Mouse (Mus musculus): ENCODE results near the gene Gpd1. TPM values are rescaled to one million over a fixed set of nuclear protein-coding genes. Genes with fewer than 3 reads are reported as not detected.
"Not testable (repeated sequence)": the region's sequence is repeated elsewhere in the genome, so short reads cannot be mapped to it uniquely, and the experiment has no call there.

The Gpd1 gene
- total and polyA plus RNA-seq, 2 experiments from 2014 or later = 1.2 to 2.8 TPM

DNA sequence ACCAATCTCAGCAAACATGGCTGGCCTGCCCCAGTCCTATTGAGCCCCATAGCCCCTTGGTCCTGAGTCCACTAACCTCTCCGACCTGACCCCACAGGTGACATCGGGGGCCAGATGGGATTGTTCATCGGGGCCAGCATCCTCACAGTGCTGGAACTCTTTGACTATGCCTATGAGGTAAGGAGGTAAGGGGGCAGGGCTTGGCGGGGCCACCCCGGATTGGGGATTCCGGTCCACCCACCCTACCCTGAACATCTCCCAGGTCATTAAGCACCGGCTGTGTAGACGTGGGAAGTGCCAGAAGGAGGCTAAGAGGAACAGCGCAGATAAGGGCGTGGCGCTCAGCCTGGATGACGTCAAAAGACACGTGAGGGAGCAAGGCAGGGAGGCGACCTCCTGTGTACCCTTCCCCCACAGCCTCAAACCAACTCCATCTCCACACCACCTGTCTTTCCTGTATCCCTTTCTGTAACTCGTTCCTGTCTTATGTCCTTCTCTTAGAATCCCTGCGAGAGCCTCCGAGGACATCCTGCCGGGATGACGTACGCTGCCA lies 18.7 kb upstream of the Gpd1 start:
- ATAC-seq (ENCODE audit: low FRiP score) (no peak), DNase-seq (ENCODE audit: low spot score) (no peak)
- H3K27ac ChIP-seq (ENCODE audit: low read depth, low read length) = no peak overlapping the region
- no peak overlapping the region for H3K4me3 ChIP-seq (ENCODE audit: low read depth, low read length)
- no peak overlapping the region for H3K4me2 ChIP-seq (ENCODE audit: low read depth, low read length, poor library complexity, severe bottlenecking)
- no peak for TF ChIP-seq CTCF (IDR thresholded peaks at IDR 0.05)
- no peaks in the 10 kb centered on the region for H3K27me3 ChIP-seq (ENCODE audit: insufficient read depth, low read length)
- H3K9me3 ChIP-seq (ENCODE audit: low read length) = no peaks in the 10 kb centered on the region
- no peak overlapping the region for H3K9ac ChIP-seq (replicated peaks; ENCODE audit: low read length, poor library complexity, severe bottlenecking)
- peaks cover 42% of the 10 kb centered on the region for H3K36me3 ChIP-seq (ENCODE audit: insufficient read depth, low read length)
- peaks cover 6% of the 10 kb centered on the region for H3K4me1 ChIP-seq (ENCODE audit: insufficient read depth, low read length)
- 40% methylated on average over 20 of the region's 20 CpGs for WGBS

DNA sequence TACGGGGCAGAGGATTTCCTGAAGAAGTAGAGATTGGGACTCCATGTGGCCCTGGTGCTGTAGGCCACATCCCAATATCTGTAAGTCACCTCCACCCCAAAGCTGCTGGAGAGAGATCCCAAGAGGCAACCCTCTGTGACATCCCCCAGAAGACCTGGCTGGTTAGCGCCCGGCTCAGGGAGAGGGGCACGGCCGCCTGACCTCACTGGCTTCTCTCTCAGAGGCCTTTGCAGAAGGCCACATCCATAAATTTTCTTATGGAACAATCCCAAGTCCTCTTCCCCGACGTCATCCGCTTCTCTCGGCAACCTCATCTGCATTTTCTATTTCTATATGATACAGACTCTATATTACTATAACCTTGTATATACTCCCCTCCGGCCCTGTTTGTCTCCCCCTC lies 17.6 kb upstream of the Gpd1 start:
- 85% methylated on average over 10 of the region's 10 CpGs for WGBS
- H3K36me3 ChIP-seq (ENCODE audit: insufficient read depth, low read length) = peaks cover 45% of the 10 kb centered on the region
- ATAC-seq (ENCODE audit: low FRiP score) (no peak), DNase-seq (ENCODE audit: low spot score) (no peak)
- H3K27ac ChIP-seq (ENCODE audit: low read depth, low read length) = no peak overlapping the region
- H3K4me3 ChIP-seq (ENCODE audit: low read depth, low read length) = no peak overlapping the region
- H3K27me3 ChIP-seq (ENCODE audit: insufficient read depth, low read length) = no peaks in the 10 kb centered on the region
- H3K4me1 ChIP-seq (ENCODE audit: insufficient read depth, low read length) = peaks cover 15% of the 10 kb centered on the region
- no peak for TF ChIP-seq CTCF (IDR thresholded peaks at IDR 0.05)
- H3K9ac ChIP-seq (replicated peaks; ENCODE audit: low read length, poor library complexity, severe bottlenecking) = no peak overlapping the region
- H3K4me2 ChIP-seq (ENCODE audit: low read depth, low read length, poor library complexity, severe bottlenecking) = no peak overlapping the region
- no peaks in the 10 kb centered on the region for H3K9me3 ChIP-seq (ENCODE audit: low read length)

DNA sequence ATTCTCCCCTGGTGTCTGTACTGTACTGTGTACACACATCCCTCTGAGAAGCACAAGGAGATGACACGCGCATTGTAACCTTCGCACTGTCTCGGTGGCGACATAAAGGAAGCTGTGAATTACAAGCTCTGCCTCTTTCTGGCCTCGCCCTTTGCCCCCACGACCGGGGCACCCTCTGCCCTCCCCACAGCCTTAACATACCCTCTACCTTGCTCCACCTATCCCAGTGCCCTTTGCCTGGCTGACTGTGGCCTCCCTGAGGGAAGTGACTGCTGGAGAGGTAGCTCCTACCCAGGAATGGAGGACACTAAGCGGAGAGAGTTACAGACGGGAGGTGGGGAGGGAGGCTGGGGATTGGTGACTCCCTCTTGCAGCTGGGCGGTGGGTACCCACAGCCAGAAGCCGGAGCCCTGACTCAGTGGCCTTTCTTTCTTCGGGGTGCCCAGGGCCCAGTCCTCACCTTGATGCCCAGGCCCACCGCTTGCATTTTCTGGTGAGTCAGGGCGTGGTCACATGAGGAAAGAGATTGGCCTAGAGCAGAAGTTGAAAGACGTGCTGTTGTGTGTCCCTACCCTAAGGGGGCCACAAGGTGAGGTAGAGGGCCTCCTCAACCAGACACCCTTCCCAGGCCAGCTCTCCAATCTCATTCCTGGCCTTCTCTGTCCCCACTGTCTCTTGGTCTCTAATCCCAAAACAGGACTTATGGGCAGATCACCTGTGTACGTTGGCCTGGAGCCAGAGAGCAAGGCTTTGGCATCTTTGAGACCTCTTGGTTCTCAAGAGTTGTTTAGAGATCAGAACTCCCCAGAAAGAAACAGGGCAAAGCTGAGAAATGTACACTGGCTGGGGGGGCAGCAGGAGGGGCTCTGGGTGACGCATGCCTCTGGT lies 16.9 kb upstream of the Gpd1 start:
- 90% methylated on average over 18 of the region's 18 CpGs for WGBS

DNA sequence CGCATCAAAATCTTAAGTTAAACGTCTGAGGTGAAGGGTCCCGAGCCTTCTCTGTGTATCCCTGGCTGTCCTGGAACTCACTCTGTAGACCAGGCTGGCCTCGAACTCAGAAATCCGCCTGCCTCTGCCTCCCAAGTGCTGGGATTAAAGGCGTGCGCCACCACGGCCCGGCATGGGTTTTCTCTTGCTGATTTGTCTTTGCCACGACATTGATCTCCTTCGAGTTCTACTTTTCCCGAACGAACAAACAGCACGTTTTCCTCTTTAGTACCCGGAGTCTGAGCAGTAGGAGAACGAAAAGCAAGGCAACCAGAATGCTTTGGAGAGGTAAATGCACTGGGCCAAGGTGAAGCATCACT lies 15.7 kb upstream of the Gpd1 start:
- peak overlapping the region; percentile 96 for H3K27ac ChIP-seq (ENCODE audit: low read depth, low read length)
- not testable (repeated sequence) for H3K9me3 ChIP-seq (ENCODE audit: low read length); ATAC-seq (ENCODE audit: low FRiP score); DNase-seq (ENCODE audit: low spot score); H3K27me3 ChIP-seq (ENCODE audit: insufficient read depth, low read length)
- H3K9ac ChIP-seq (replicated peaks; ENCODE audit: low read length, poor library complexity, severe bottlenecking) = 0 out of 2 replicates have a peak overlapping the region, but pooled peaks have one; percentile 98
- WGBS = 49% methylated on average over 16 of the region's 16 CpGs
- H3K4me3 ChIP-seq (ENCODE audit: low read depth, low read length) = peak overlapping the region; percentile 93
- peak overlapping the region; percentile 25 for H3K4me2 ChIP-seq (ENCODE audit: low read depth, low read length, poor library complexity, severe bottlenecking)
- H3K4me1 ChIP-seq (ENCODE audit: insufficient read depth, low read length) = peaks cover 15% of the 10 kb centered on the region
- peaks cover 37% of the 10 kb centered on the region for H3K36me3 ChIP-seq (ENCODE audit: insufficient read depth, low read length)

More for the DNA sequence above, 16.9 kb upstream of the Gpd1 start:
- no peak for TF ChIP-seq CTCF (IDR thresholded peaks at IDR 0.05)
- DNase-seq (ENCODE audit: low spot score) = no peak
- H3K9ac ChIP-seq (replicated peaks; ENCODE audit: low read length, poor library complexity, severe bottlenecking) = no peak overlapping the region
- H3K36me3 ChIP-seq (ENCODE audit: insufficient read depth, low read length) = peaks cover 40% of the 10 kb centered on the region
- no peak for ATAC-seq (ENCODE audit: low FRiP score)
- H3K4me2 ChIP-seq (ENCODE audit: low read depth, low read length, poor library complexity, severe bottlenecking) = no peak overlapping the region
- no peaks in the 10 kb centered on the region for H3K9me3 ChIP-seq (ENCODE audit: low read length)
- no peak overlapping the region for H3K4me3 ChIP-seq (ENCODE audit: low read depth, low read length)
- H3K27me3 ChIP-seq (ENCODE audit: insufficient read depth, low read length) = no peaks in the 10 kb centered on the region
- H3K4me1 ChIP-seq (ENCODE audit: insufficient read depth, low read length) = peaks cover 15% of the 10 kb centered on the region
- H3K27ac ChIP-seq (ENCODE audit: low read depth, low read length) = 0 out of 2 replicates have a peak overlapping the region, but pooled peaks have one; percentile 96

DNA sequence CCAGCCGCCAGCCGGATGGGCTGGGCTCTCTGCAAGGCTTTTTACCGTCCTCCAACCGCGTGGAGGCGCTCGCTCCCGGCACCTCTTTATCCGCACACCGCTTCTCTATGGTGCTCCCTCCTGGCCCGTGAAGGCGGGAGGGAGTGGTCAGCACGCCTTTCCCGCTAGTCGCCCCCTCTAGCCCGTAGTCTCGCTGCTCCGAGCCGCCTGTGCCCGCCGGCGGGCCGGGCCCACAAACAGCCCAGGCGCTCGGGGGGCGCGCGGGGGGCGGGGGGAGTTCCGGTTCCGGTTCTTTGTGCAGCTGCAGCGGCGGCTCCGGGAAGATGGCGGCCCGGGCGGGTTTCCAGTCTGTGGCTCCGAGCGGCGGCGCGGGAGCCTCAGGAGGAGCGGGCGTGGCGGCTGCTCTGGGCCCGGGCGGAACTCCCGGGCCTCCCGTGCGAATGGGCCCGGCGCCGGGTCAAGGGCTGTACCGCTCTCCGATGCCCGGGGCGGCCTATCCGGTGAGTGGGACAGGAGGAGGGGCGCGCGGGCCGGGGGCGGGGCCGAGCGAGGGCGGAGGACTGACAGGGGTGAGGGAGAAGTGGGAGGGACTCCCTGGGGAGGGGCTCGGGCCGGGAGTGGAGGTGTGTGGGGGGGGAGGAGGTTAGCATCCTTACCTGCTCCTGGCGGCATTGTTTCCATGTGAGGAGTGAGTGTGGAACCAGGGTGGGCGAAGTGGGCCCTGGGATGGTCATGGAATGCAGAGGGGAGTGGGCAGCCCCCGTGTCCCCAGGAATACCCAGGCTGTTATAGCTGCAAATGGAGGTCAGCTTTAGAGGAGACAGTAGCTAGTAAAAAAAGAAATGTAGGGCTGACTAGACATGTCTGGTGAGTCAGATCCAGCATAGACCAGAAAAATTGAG lies 15.1 kb upstream of the Gpd1 start, which contains the start of gene Smarcd1:
Smarcd1 (plus strand) TSS at position 131 of the 902 bp plus-strand sequence.
- peak; percentile 92 for TF ChIP-seq CTCF (IDR thresholded peaks at IDR 0.05)
- Histone ChIP-seq H3K4me3 (ENCODE audit: low read depth, low read length) (peak within 1 kb of the TSS; percentile 93), H3K36me3 (ENCODE audit: insufficient read depth, low read length) (peaks cover 34% of the 10 kb centered on the region), H3K27ac (ENCODE audit: low read depth, low read length) (peak within 1 kb of the TSS; percentile 96), H3K27me3 (ENCODE audit: insufficient read depth, low read length) (no peaks in the 10 kb centered on the region), H3K9me3 (ENCODE audit: low read length) (no peaks in the 10 kb centered on the region), H3K4me2 (ENCODE audit: low read depth, low read length, poor library complexity, severe bottlenecking) (peak within 1 kb of the TSS; percentile 84), H3K4me1 (ENCODE audit: insufficient read depth, low read length) (peaks cover 15% of the 10 kb centered on the region), H3K9ac (replicated peaks; ENCODE audit: low read length, poor library complexity, severe bottlenecking) (peak within 1 kb of the TSS; percentile 98)
- ATAC-seq (ENCODE audit: low FRiP score) (peak; percentile 95), DNase-seq (ENCODE audit: low spot score) (peak; percentile 98)
- under 1% methylated on average over 65 of the region's 71 CpGs for WGBS

Measured in midbrain, postnatal 0 days (tissue).